Mouse (Mus musculus) E14TG2a.4 (cell line): ENCODE data around the gene Adgrg3.

Experiments
- CTCF ChIP-seq: conservative IDR thresholded peaks from 2 replicates; pipeline ENCODE4 v1.5.1; 2014; ENCODE audit warnings: low read length
- NANOG ChIP-seq: IDR thresholded peaks from 2 replicates; pipeline ENCODE4 v1.6.1; 2014; ENCODE audit warnings: borderline replicate concordance, low read length, mixed read lengths
- POU5F1 ChIP-seq: IDR thresholded peaks from 2 replicates; pipeline ENCODE4 v1.6.1; 2014; ENCODE audit warnings: low read length, borderline replicate concordance

- TF ChIP-seq CTCF, result no peak
- TF ChIP-seq POU5F1, result no peak
- no peak for TF ChIP-seq NANOG
Measured at GRCm38 (mm10) chr8:95023201-95023600, 5.7 kb downstream of the Adgrg3 start.
